Mouse (Mus musculus) embryonic facial prominence, embryonic 15.5 days (tissue): ENCODE data around the gene Insl5. TPM values are rescaled to one million over a fixed set of nuclear protein-coding genes. Genes with fewer than 3 reads are reported as not detected.

Experiments
- ATAC-seq: fragments of 200-750 bp; cut with Nextera tagmentation; 2 replicates; pipeline ENCODE4 v1.8.0; 2017; ENCODE audit warnings: low read depth, moderate TSS enrichment; ENCODE audit not compliant: insufficient number of reproducible peaks, low FRiP score, low TSS enrichment
- H3K27ac ChIP-seq: fragments of 300-500 bp; sonication (generic); replicated peaks from 2 replicates; pipeline ENCODE4 v1.5.1; 2015; ENCODE audit warnings: mild to moderate bottlenecking, inconsistent platforms
- H3K27me3 ChIP-seq: fragments of 300-500 bp; sonication (generic); 2 replicates; pipeline ENCODE4 v1.6.1; 2015; ENCODE audit warnings: inconsistent platforms
- H3K36me3 ChIP-seq: fragments of 300-500 bp; sonication (generic); 2 replicates; pipeline ENCODE4 v1.6.1; 2015; ENCODE audit warnings: mild to moderate bottlenecking, inconsistent platforms
- H3K4me1 ChIP-seq: fragments of 300-500 bp; sonication (generic); 2 replicates; pipeline ENCODE4 v1.6.1; 2015; ENCODE audit warnings: inconsistent platforms
- H3K4me2 ChIP-seq: fragments of 300-500 bp; sonication (generic); replicated peaks from 2 replicates; pipeline ENCODE4 v1.6.1; 2015; ENCODE audit warnings: mild to moderate bottlenecking, inconsistent platforms
- H3K4me3 ChIP-seq: fragments of 300-500 bp; sonication (generic); replicated peaks from 2 replicates; pipeline ENCODE4 v1.5.1; 2015; ENCODE audit warnings: mild to moderate bottlenecking, inconsistent platforms
- H3K9ac ChIP-seq: fragments of 300-500 bp; sonication (generic); 2 replicates; pipeline ENCODE4 v1.6.1; 2015; ENCODE audit warnings: inconsistent platforms
- H3K9me3 ChIP-seq: fragments of 300-500 bp; sonication (generic); replicated peaks from 2 replicates; pipeline ENCODE4 v1.6.1; 2016; ENCODE audit warnings: inconsistent platforms
- WGBS: fragments of 180-500 bp; shearing (Covaris S2); methylation state at CpG from one replicate; pipeline ENCODE4 v1.1.7; 2015; 5-methylcytosine and 5-hydroxymethylcytosine counted together
- polyA plus RNA-seq: library from polyadenylated mRNA; unstranded; fragments of >200 nt; fragmentation: Nextera tagmentation; extraction: Ambion mirVana; gene quantifications from 2 replicates; pipeline ENCODE4 v1.2.1, GENCODE M21; 2015

Gene Insl5
- not detected in 2 replicates for polyA plus RNA-seq

GRCm38 (mm10) chr4:103026621-103027020, at the start of gene Insl5:
Insl5 (minus strand) TSS chr4:103026842.
- no peaks in the 10 kb centered on the region for H3K36me3 ChIP-seq
- H3K27me3 ChIP-seq = no peaks in the 10 kb centered on the region
- no peak within 1 kb of the TSS for H3K4me3 ChIP-seq
- no peaks in the 10 kb centered on the region for H3K4me1 ChIP-seq
- no peaks in the 10 kb centered on the region for H3K9me3 ChIP-seq
- H3K9ac ChIP-seq = no peak within 1 kb of the TSS
- no peak within 1 kb of the TSS for H3K4me2 ChIP-seq
- 88% methylated on average over 4 of the region's 4 CpGs for WGBS
- no peak within 1 kb of the TSS for H3K27ac ChIP-seq
- no peak for ATAC-seq

GRCm38 (mm10) chr4:103070631-103071030, 44.0 kb upstream of the Insl5 start:
- no peaks in the 10 kb centered on the region for H3K4me1 ChIP-seq
- no peaks in the 10 kb centered on the region for H3K27me3 ChIP-seq
- no peak overlapping the region for H3K27ac ChIP-seq
- no peak overlapping the region for H3K4me2 ChIP-seq
- no peak for ATAC-seq
- H3K36me3 ChIP-seq = no peaks in the 10 kb centered on the region
- H3K4me3 ChIP-seq = no peak overlapping the region
- H3K9ac ChIP-seq = no peak overlapping the region
- 42% methylated on average over 3 of the region's 3 CpGs for WGBS
- H3K9me3 ChIP-seq = no peaks in the 10 kb centered on the region

- no peak overlapping the region for H3K9ac ChIP-seq
- H3K4me3 ChIP-seq = no peak overlapping the region
- no peaks in the 10 kb centered on the region for H3K27me3 ChIP-seq
- no peak for ATAC-seq
- WGBS = 53% methylated on average over 6 of the region's 6 CpGs
- no peak overlapping the region for H3K27ac ChIP-seq
- H3K9me3 ChIP-seq = no peaks in the 10 kb centered on the region
- no peaks in the 10 kb centered on the region for H3K4me1 ChIP-seq
- no peaks in the 10 kb centered on the region for H3K36me3 ChIP-seq
- H3K4me2 ChIP-seq = no peak overlapping the region
Measured at GRCm38 (mm10) chr4:103067906-103068655, 41.4 kb upstream of the Insl5 start.

- no peak for ATAC-seq
- Histone ChIP-seq H3K9me3 (no peaks in the 10 kb centered on the region), H3K4me2 (no peak overlapping the region), H3K27me3 (no peaks in the 10 kb centered on the region), H3K4me3 (no peak overlapping the region), H3K27ac (no peak overlapping the region), H3K36me3 (no peaks in the 10 kb centered on the region), H3K9ac (no peak overlapping the region), H3K4me1 (no peaks in the 10 kb centered on the region)
- WGBS = 78% methylated on average over 5 of the region's 5 CpGs
Measured at GRCm38 (mm10) chr4:103064976-103065375, 38.3 kb upstream of the Insl5 start.

GRCm38 (mm10) chr4:103064421-103064820, 37.8 kb upstream of the Insl5 start:
- Histone ChIP-seq H3K9me3 (no peaks in the 10 kb centered on the region), H3K27me3 (no peaks in the 10 kb centered on the region), H3K36me3 (no peaks in the 10 kb centered on the region), H3K4me3 (no peak overlapping the region), H3K4me1 (no peaks in the 10 kb centered on the region), H3K9ac (no peak overlapping the region), H3K27ac (no peak overlapping the region), H3K4me2 (no peak overlapping the region)
- no peak for ATAC-seq
- WGBS = 81% methylated on average over 2 of the region's 2 CpGs

- no peaks in the 10 kb centered on the region for H3K4me1 ChIP-seq
- no peaks in the 10 kb centered on the region for H3K9me3 ChIP-seq
- H3K4me3 ChIP-seq = no peak overlapping the region
- 81% methylated on average over 5 of the region's 5 CpGs for WGBS
- H3K36me3 ChIP-seq = no peaks in the 10 kb centered on the region
- no peak overlapping the region for H3K9ac ChIP-seq
- H3K27me3 ChIP-seq = no peaks in the 10 kb centered on the region
- no peak for ATAC-seq
- no peak overlapping the region for H3K27ac ChIP-seq
- H3K4me2 ChIP-seq = no peak overlapping the region
Measured at GRCm38 (mm10) chr4:103056909-103057308, 30.3 kb upstream of the Insl5 start.

- no peak overlapping the region for H3K4me3 ChIP-seq
- H3K27me3 ChIP-seq = no peaks in the 10 kb centered on the region
- 90% methylated on average over 11 of the region's 11 CpGs for WGBS
- H3K36me3 ChIP-seq = no peaks in the 10 kb centered on the region
- H3K27ac ChIP-seq = no peak overlapping the region
- no peaks in the 10 kb centered on the region for H3K9me3 ChIP-seq
- ATAC-seq = no peak
- no peak overlapping the region for H3K9ac ChIP-seq
- H3K4me2 ChIP-seq = no peak overlapping the region
- no peaks in the 10 kb centered on the region for H3K4me1 ChIP-seq
Measured at GRCm38 (mm10) chr4:103048046-103048445, 21.4 kb upstream of the Insl5 start.

- H3K36me3 ChIP-seq = no peaks in the 10 kb centered on the region
- WGBS = 92% methylated on average over 11 of the region's 11 CpGs
- H3K4me1 ChIP-seq = no peaks in the 10 kb centered on the region
- H3K4me2 ChIP-seq = no peak overlapping the region
- H3K9me3 ChIP-seq = no peaks in the 10 kb centered on the region
- ATAC-seq = no peak
- no peak overlapping the region for H3K4me3 ChIP-seq
- H3K9ac ChIP-seq = no peak overlapping the region
- no peaks in the 10 kb centered on the region for H3K27me3 ChIP-seq
- H3K27ac ChIP-seq = no peak overlapping the region
Measured at GRCm38 (mm10) chr4:103042997-103043396, 16.4 kb upstream of the Insl5 start.

GRCm38 (mm10) chr4:103039838-103040191, 13.2 kb upstream of the Insl5 start:
- Histone ChIP-seq H3K9me3 (no peaks in the 10 kb centered on the region), H3K36me3 (no peaks in the 10 kb centered on the region), H3K4me2 (no peak overlapping the region), H3K4me1 (no peaks in the 10 kb centered on the region), H3K27ac (no peak overlapping the region), H3K4me3 (no peak overlapping the region), H3K9ac (no peak overlapping the region), H3K27me3 (no peaks in the 10 kb centered on the region)
- WGBS = 26% methylated on average over 5 of the region's 5 CpGs
- ATAC-seq = no peak

GRCm38 (mm10) chr4:103039103-103039837, 12.6 kb upstream of the Insl5 start:
- ATAC-seq = no peak
- Histone ChIP-seq H3K9me3 (no peaks in the 10 kb centered on the region), H3K27me3 (no peaks in the 10 kb centered on the region), H3K4me3 (no peak overlapping the region), H3K4me2 (no peak overlapping the region), H3K4me1 (no peaks in the 10 kb centered on the region), H3K9ac (no peak overlapping the region), H3K36me3 (no peaks in the 10 kb centered on the region), H3K27ac (no peak overlapping the region)
- 73% methylated on average over 14 of the region's 14 CpGs for WGBS

- no peaks in the 10 kb centered on the region for H3K36me3 ChIP-seq
- no peak for ATAC-seq
- no peak overlapping the region for H3K9ac ChIP-seq
- H3K4me3 ChIP-seq = no peak overlapping the region
- H3K27me3 ChIP-seq = no peaks in the 10 kb centered on the region
- H3K4me1 ChIP-seq = no peaks in the 10 kb centered on the region
- WGBS = 61% methylated on average over 13 of the region's 13 CpGs
- no peak overlapping the region for H3K4me2 ChIP-seq
- H3K27ac ChIP-seq = no peak overlapping the region
- no peaks in the 10 kb centered on the region for H3K9me3 ChIP-seq
Measured at GRCm38 (mm10) chr4:103028177-103029088, 1.8 kb upstream of the Insl5 start.
